Mouse (Mus musculus) gastrocnemius, postnatal 36 days (tissue): ENCODE data around the gene Dpm1. TPM values are rescaled to one million over a fixed set of nuclear protein-coding genes. Genes with fewer than 3 reads are reported as not detected.

Experiments used
- DNase-seq, 2 experiments: peaks; one replicate each; pipeline ENCODE4 v3.0.0; 2022
- intact Hi-C: fragments of 180-260 bp; cut with DNase I; formaldehyde crosslinking; loops from one replicate; pipeline ENCODE4 v1.15.1; 2025
- microRNA-seq, 2 experiments: library from miRNA; unstranded; fragments of <30 nt; microRNA quantifications; one replicate each; pipeline ENCODE4 v1.2.0; 2021
- total RNA-seq, 2 experiments: library from RNA; stranded (reverse); gene quantifications; 2 replicates each; pipeline ENCODE4 v1.2.3; 2021

Dpm1 gene
- total RNA-seq, 2 experiments from 2014 or later = 59.0 to 77.3 TPM

DNA sequence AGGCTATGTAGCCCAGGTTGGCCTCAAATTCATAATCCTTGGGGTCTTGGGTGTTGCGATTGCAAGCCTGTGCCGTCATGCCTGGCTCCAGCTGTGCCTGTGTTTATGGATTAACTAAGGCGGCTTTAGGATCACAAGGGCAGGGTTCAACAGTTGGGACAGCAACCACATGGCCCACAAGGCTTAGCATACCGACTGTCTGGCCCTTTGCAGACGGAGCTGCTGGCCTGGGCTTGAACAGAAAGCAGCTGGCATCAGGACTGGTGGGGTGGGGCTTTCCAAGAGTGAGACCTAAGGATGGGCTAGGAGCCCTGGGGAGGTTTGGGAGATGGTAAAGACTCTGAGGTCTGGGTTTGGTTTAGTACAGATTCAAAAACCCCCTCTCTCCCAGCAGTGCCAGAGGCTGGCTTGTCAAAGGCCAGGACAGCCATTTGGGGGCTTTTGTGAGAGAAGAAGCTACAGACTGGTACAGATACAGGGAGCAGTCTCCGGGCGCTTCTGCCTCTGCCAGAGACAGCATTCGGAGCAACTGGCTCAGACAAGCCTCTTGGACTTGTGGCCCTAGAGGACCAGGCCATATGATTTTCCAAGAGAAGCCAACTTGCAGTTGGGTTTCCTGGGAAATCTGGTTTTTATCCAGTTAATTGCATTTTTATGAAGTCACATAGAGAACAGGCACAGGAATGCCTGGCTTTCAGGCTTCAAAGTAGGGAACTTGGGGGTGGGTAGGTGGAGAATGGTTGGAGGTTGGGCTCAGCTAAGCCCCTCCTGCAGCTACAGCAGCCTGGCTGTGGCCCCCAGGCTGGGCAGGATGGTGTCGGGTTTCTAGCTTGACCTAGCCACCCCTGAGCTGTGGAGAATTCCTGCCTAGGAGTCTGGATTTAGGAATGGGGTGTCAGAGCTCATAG is 61.2 kb downstream of the Dpm1 start:
- intact Hi-C loops = no loop called here
- DNase-seq = no peak

DNA sequence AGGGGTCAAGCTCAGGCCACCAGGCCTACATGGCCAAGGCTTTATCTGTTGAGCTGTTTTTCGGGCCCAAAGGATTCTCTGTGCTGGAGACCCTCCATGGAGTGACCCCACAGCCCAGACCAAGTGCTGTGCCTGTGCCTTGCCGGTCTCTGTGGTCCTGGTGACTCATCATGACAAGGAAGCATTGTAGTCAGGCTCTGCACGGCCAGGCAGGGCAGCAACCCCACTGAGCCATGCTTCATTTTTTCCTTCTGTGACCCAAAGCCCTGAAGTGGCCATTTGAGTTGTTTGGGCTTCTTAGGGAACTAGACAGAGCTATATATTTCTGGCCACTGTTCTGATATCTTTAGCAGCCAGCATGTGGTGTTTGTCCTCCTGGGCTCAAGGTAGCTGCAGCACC is 62.6 kb downstream of the Dpm1 start:
- intact Hi-C loops = no loop called here
- DNase-seq = no peak

DNA sequence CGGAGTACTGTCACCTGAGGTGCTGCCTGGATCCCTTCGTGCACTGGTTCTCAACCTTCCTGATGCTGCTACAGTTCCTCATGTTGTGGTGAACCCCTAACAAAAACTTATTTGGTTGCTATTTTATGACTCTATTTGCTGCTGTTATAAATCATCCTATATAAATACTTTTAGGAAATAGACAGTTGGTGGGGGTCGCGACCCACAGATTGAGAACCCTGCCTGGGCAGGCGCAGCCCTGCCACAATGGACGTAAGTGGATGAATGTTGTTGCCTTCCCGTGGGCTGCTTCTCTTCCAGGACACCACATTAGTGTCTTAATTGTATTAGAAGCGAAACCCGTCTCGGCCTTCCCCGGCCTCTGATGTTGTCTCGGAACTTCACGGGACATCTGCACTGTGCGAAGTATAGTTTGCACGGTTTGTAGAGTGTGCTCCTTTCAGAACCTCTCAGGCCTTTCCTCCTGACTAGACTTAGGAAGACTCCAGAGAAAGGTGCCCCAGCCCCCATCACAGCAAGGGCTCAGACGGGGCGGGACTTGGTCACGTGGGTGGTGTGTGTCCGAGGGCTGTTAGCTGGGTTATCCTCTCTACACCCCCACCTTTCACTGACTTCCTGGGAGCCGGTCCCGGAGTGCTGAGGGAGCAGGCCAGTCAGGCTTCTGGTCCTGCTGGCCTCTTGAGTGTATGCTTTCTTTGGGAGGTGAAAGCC is 63.5 kb downstream of the Dpm1 start:
- intact Hi-C loops = no loop called here
- no peak for DNase-seq

DNA sequence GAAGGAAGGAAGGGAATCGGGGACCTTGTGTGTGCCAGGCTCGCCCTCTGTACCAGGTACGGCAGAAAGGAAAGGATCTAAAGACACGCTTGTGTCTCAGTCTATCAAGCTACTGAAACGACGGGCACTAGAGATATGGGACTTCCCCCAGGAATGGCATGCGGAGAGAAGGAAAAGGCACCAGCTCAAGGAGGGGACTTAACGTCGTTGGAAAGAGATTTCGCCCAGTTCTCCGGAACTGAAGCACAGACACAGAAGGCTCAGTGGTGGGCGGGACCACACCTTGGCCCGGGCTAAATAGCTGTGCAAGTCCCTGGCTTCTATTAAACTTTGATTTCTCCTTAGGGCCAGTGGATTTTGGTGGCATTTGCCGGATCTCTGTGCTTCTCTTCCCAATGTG is 68.4 kb downstream of the Dpm1 start:
- intact Hi-C loops = no loop called here
- no peak for DNase-seq

DNA sequence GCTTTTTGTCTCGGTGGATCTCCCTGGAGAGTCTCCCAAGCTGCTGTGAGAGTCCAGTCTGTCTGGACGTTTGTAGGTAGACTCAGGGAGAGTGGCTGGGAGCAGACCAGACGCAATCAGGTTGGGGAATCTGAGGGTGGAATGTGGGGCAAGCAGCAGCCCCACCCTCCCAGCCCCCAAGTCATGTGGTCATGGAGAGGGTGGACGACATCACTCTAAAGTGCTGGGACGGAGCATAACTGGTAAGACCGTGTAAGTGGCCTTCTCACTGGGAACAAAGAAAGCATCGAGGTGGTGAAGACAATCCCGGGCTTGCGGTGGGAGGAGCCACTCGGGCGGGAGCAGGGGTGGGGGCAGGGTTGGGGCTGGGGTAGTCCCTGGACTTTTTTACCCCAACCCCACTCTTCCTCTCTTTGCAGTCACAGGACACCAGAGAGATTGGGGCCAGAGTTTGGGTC is 68.8 kb downstream of the Dpm1 start:
- intact Hi-C loops = no loop called here
- DNase-seq = no peak

DNA sequence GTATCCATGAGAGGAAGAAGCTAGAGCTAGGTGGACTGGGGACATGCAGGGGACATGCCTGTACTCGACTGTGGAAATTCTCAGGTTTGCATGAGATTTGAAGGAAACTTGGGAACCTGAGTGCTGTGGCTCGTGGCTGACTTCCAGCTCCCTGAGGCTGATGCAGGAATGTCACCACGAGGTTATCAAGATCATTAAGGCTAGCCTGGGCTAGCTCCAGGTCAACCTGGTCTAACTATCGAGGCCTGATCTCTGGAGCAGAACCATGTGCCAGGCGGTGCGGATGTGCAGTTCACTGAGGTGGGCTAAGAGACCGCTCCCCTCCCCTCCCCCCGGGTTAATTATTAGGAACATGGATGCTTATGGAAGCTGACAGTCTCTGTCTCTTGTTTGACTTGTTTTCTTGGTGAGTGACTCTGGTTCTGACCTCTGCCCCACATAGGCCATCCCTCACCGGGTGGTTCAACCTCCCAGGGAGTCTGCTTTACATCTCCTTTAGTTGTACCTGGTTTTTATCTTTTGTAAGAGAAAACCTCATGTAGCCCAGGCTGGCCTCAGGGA is 69.9 kb downstream of the Dpm1 start:
- intact Hi-C loops = no loop called here
- no peak for DNase-seq

Small RNA genes lying within 50 kb of the gene (microRNA-seq; reads per million reads assigned to microRNA genes)
- 0 reads per million in 2 experiments for gene Gm24561

Other genes starting within 250 kb of the Dpm1 start
- under 1 TPM; 0.39 to 0.64 TPM for gene Ripor3, start 220.0 kb downstream of the Dpm1 start, total RNA-seq
- under 1 TPM; 0.69 to 0.91 TPM for gene Pard6b, start 149.6 kb downstream of the Dpm1 start, total RNA-seq
- gene Adnp, start 23.5 kb downstream of the Dpm1 start, total RNA-seq = 10 to 100 TPM; 15.1 to 18.0 TPM
- 10 to 100 TPM in 1 of 2 experiments, 1 to 10 TPM in 1; 8.2 to 10.9 TPM for gene Gm20716, start 227 bp downstream of the Dpm1 start, total RNA-seq
- gene Mocs3, start within 50 bp of the Dpm1 start, total RNA-seq = 1 to 10 TPM; 3.5 to 3.8 TPM
- under 1 TPM in 1 of 2 experiments, not detected in 1; 0.10 TPM for gene Kcng1, start 51.1 kb upstream of the Dpm1 start, total RNA-seq